Mouse (Mus musculus): ENCODE data around the gene Qpctl. TPM values are rescaled to one million over a fixed set of nuclear protein-coding genes. Genes with fewer than 3 reads are reported as not detected.

The Qpctl gene
- polyA plus RNA-seq, 1 experiment = 15.3 TPM

DNA sequence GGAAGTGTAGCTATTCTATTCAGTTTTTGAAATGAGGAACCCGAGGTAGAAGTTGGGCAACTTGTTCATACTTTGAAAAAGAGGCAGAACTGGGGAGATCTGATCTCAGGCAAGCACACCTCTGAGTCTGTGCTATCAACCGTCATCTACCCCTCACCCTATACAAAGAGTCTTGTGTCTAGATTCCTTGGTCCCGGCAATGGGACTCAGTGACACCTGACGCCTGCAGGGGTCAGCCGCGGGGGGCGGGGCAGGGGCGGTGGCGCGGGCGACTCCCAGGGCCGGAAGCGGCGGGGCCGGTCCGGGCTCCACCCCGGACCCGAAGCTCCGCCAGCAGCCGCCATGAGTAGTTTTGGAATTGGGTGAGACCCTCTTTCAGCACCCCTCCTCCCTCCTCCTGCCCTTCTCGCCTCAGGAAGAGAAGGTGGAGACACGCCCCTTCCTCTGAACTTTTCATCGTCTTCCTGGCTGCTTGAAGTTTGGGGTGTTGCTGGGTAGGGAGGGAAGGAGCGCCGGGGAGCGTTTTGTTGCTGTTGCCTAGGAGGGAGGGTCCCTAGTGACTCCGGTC is 31.9 kb upstream of the Qpctl start:
- DNase-seq = peak; percentile 65

DNA sequence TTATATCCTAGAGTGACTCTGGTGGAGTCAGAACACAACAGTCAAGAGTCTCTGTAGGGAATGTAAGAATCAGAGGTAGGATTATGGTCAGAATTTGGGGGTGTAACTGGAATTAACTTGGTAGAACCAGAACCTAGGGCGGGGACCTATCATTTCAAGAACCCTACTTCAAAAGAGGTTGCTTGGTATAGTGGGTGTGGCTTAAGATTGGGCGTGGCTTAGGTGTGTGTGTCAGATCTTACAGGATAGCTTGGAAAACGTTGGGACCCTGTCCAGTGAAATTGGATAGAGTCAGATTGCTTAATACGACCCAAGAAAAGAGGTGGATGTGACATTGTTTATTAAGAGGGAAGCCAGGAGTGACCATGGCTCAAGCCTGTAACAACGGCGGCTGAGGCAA is 30.8 kb upstream of the Qpctl start:
- H3K27me3 ChIP-seq (ENCODE audit: control insufficient read depth, insufficient read depth, low read length) = peaks cover 23% of the 10 kb centered on the region
- H3K4me3 ChIP-seq (ENCODE audit: control insufficient read depth, insufficient read depth, low read length) = no peak overlapping the region
- no peak overlapping the region for H3K27ac ChIP-seq (ENCODE audit: control insufficient read depth, insufficient read depth, low read length)
- TF ChIP-seq POLR2A (IDR thresholded peaks at IDR 0.05; ENCODE audit: control insufficient read depth, extremely low read depth, insufficient read depth, low read length, poor library complexity) (no peak), CTCF (IDR thresholded peaks at IDR 0.05; ENCODE audit: borderline replicate concordance, control insufficient read depth, extremely low read depth, insufficient read depth, low read length, poor library complexity) (no peak)
- WGBS = 60% methylated on average over 6 of the region's 6 CpGs
- peaks cover 17% of the 10 kb centered on the region for H3K4me1 ChIP-seq (replicated peaks; ENCODE audit: control insufficient read depth, insufficient read depth, low read length)
- H3K36me3 ChIP-seq (ENCODE audit: control insufficient read depth, insufficient read depth, low read length) = no peaks in the 10 kb centered on the region
- DNase-seq = no peak

More for the DNA sequence above, 31.9 kb upstream of the Qpctl start:
- Histone ChIP-seq H3K36me3 (ENCODE audit: control insufficient read depth, insufficient read depth, low read length) (no peaks in the 10 kb centered on the region), H3K27me3 (ENCODE audit: control insufficient read depth, insufficient read depth, low read length) (peaks cover 21% of the 10 kb centered on the region), H3K27ac (ENCODE audit: control insufficient read depth, insufficient read depth, low read length) (no peak overlapping the region), H3K4me1 (replicated peaks; ENCODE audit: control insufficient read depth, insufficient read depth, low read length) (peaks cover 17% of the 10 kb centered on the region), H3K4me3 (ENCODE audit: control insufficient read depth, insufficient read depth, low read length) (peak overlapping the region; percentile 55)
- TF ChIP-seq CTCF (IDR thresholded peaks at IDR 0.05; ENCODE audit: borderline replicate concordance, control insufficient read depth, extremely low read depth, insufficient read depth, low read length, poor library complexity) (no peak), POLR2A (IDR thresholded peaks at IDR 0.05; ENCODE audit: control insufficient read depth, extremely low read depth, insufficient read depth, low read length, poor library complexity) (0 out of 2 replicates have a peak, but pooled peaks have one; percentile 33)
- under 1% methylated on average over 27 of the region's 27 CpGs for WGBS

DNA sequence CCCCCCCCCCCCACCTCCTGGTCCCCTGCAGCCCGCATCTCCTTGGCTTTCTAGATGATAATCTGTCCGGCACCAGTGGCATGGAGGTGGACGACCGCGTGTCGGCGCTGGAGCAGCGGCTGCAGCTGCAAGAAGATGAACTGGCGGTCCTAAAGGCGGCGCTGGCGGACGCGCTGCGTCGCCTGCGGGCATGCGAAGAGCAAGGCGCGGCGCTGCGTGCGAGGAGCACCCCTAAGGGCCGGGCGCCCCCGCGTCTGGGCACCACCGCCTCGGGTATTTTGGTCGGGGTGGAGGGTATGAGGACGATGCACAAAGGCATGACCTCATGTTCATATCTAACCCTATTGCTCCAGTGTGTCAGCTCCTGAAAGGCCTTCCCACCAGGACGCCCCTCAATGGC is 30.1 kb upstream of the Qpctl start:
- no peaks in the 10 kb centered on the region for H3K36me3 ChIP-seq (ENCODE audit: control insufficient read depth, insufficient read depth, low read length)
- DNase-seq = peak; percentile 59
- no peak overlapping the region for H3K27ac ChIP-seq (ENCODE audit: control insufficient read depth, insufficient read depth, low read length)
- no peak overlapping the region for H3K4me3 ChIP-seq (ENCODE audit: control insufficient read depth, insufficient read depth, low read length)
- H3K4me1 ChIP-seq (replicated peaks; ENCODE audit: control insufficient read depth, insufficient read depth, low read length) = peaks cover 17% of the 10 kb centered on the region
- TF ChIP-seq CTCF (IDR thresholded peaks at IDR 0.05; ENCODE audit: borderline replicate concordance, control insufficient read depth, extremely low read depth, insufficient read depth, low read length, poor library complexity) (no peak), POLR2A (IDR thresholded peaks at IDR 0.05; ENCODE audit: control insufficient read depth, extremely low read depth, insufficient read depth, low read length, poor library complexity) (no peak)
- peaks cover 23% of the 10 kb centered on the region for H3K27me3 ChIP-seq (ENCODE audit: control insufficient read depth, insufficient read depth, low read length)
- WGBS = under 1% methylated on average over 32 of the region's 32 CpGs

DNA sequence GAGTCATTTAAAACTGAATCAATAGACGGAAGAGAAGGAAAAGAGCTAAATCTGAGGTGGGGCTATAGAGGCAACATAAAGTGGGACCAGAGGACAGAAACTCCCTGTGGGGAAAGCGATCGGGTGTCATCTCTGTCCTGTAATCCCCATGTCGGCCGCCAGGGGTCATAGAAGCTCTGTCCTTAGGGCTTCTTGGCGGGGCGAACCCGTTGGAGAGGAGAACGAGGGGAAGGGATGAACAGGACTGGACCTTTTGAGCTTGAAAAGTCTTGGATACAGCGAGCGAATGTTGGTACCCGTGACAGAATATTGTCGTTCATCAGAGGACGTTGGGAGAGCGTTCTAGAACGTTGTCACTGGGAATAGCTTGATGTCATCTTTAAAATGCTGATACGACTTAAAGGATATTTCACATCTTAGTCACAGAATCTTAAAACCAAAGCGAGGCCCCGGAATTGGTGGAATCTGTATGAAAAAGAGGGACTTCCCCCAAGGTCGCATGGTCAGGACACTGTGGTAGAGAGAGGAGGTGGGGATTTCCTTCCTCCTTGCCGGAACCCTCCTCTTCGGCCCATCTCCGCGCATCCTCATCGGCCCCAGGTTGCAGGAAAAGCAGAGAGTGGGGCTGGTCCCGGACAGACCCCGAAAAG is 29.5 kb upstream of the Qpctl start:
- Histone ChIP-seq H3K27me3 (ENCODE audit: control insufficient read depth, insufficient read depth, low read length) (peaks cover 23% of the 10 kb centered on the region), H3K27ac (ENCODE audit: control insufficient read depth, insufficient read depth, low read length) (no peak overlapping the region), H3K4me1 (replicated peaks; ENCODE audit: control insufficient read depth, insufficient read depth, low read length) (peaks cover 17% of the 10 kb centered on the region), H3K36me3 (ENCODE audit: control insufficient read depth, insufficient read depth, low read length) (no peaks in the 10 kb centered on the region), H3K4me3 (ENCODE audit: control insufficient read depth, insufficient read depth, low read length) (no peak overlapping the region)
- TF ChIP-seq POLR2A (IDR thresholded peaks at IDR 0.05; ENCODE audit: control insufficient read depth, extremely low read depth, insufficient read depth, low read length, poor library complexity) (no peak), CTCF (IDR thresholded peaks at IDR 0.05; ENCODE audit: borderline replicate concordance, control insufficient read depth, extremely low read depth, insufficient read depth, low read length, poor library complexity) (peak; percentile 76; the same call in 1 of the 2 replicates)
- 4% methylated on average over 27 of the region's 27 CpGs for WGBS
- DNase-seq = peak; percentile 85

DNA sequence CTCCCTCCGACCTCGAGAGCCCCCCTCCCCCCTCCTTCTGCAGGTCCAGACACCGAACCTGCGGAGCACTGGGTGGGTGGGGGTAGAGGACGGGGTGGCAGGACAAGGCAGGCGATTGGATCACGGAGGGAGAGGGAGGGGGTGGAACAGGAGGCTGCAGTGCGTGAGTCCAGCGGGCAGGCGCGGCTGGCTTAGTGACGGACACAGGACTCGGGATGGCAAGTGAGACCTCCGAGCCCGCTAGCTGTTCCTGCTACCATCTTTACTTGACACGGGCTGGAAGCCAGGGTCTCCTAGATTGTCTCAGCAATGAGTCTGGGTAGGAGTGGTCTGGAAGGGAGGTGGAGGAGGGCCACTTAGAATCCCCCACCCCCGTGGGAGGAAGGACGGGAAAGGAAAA is 28.9 kb upstream of the Qpctl start:
- Histone ChIP-seq H3K4me1 (replicated peaks; ENCODE audit: control insufficient read depth, insufficient read depth, low read length) (peaks cover 17% of the 10 kb centered on the region), H3K4me3 (ENCODE audit: control insufficient read depth, insufficient read depth, low read length) (no peak overlapping the region), H3K36me3 (ENCODE audit: control insufficient read depth, insufficient read depth, low read length) (no peaks in the 10 kb centered on the region), H3K27ac (ENCODE audit: control insufficient read depth, insufficient read depth, low read length) (no peak overlapping the region), H3K27me3 (ENCODE audit: control insufficient read depth, insufficient read depth, low read length) (peaks cover 23% of the 10 kb centered on the region)
- no peak for TF ChIP-seq CTCF (IDR thresholded peaks at IDR 0.05; ENCODE audit: borderline replicate concordance, control insufficient read depth, extremely low read depth, insufficient read depth, low read length, poor library complexity)
- no peak for TF ChIP-seq POLR2A (IDR thresholded peaks at IDR 0.05; ENCODE audit: control insufficient read depth, extremely low read depth, insufficient read depth, low read length, poor library complexity)
- WGBS = 34% methylated on average over 18 of the region's 18 CpGs
- no peak for DNase-seq

DNA sequence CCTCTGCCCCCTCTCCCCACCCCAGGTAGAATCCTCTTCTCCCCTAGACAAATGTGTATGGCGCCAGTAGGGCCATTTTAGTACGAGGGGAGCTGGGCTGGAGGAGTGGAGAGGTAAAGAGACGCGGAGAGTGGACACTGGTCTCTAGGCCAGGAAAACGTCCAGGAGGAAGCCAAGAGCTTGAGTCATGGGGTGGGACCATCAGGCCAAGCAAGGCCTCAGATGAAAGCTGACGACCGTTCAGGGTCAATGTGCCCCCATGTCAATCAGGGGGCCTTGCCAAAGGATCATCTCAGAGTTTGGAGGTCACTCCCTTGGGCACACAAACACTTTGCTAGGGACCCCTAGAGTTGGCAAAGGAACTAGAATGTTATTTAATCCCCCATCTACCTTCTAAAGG is 28.1 kb upstream of the Qpctl start:
- Histone ChIP-seq H3K4me3 (ENCODE audit: control insufficient read depth, insufficient read depth, low read length) (no peak overlapping the region), H3K27ac (ENCODE audit: control insufficient read depth, insufficient read depth, low read length) (no peak overlapping the region), H3K27me3 (ENCODE audit: control insufficient read depth, insufficient read depth, low read length) (peaks cover 23% of the 10 kb centered on the region), H3K36me3 (ENCODE audit: control insufficient read depth, insufficient read depth, low read length) (no peaks in the 10 kb centered on the region), H3K4me1 (replicated peaks; ENCODE audit: control insufficient read depth, insufficient read depth, low read length) (peaks cover 19% of the 10 kb centered on the region)
- WGBS = 90% methylated on average over 7 of the region's 7 CpGs
- TF ChIP-seq CTCF (IDR thresholded peaks at IDR 0.05; ENCODE audit: borderline replicate concordance, control insufficient read depth, extremely low read depth, insufficient read depth, low read length, poor library complexity) (no peak), POLR2A (IDR thresholded peaks at IDR 0.05; ENCODE audit: control insufficient read depth, extremely low read depth, insufficient read depth, low read length, poor library complexity) (no peak)
- no peak for DNase-seq
